Mouse (Mus musculus): ENCODE results near the gene Picalm. TPM values are rescaled to one million over a fixed set of nuclear protein-coding genes. Genes with fewer than 3 reads are reported as not detected.

The Picalm gene
- polyA plus RNA-seq, 2 experiments = 53.6 to 155 TPM

GRCm38 (mm10) chr7:90243643-90244042 lies 113.6 kb downstream of the Picalm start:
- no peaks in the 10 kb centered on the region for H3K9me3 ChIP-seq (ENCODE audit: control insufficient read depth, low read length)
- H3K9ac ChIP-seq (ENCODE audit: low read depth, low read length, severe bottlenecking) = no peak overlapping the region
- H3K4me1 ChIP-seq (ENCODE audit: control insufficient read depth, insufficient read depth, low read length) = no peaks in the 10 kb centered on the region
- H3K27me3 ChIP-seq (ENCODE audit: control insufficient read depth, insufficient read depth, low read length) = no peaks in the 10 kb centered on the region
- H3K4me2 ChIP-seq (replicated peaks; ENCODE audit: low read depth, low read length, severe bottlenecking) = no peak overlapping the region
- WGBS = 84% methylated on average over 5 of the region's 5 CpGs
- no peak overlapping the region for H3K27ac ChIP-seq (replicated peaks; ENCODE audit: low read depth, low read length)
- DNase-seq (ENCODE audit: low spot score) (no peak), ATAC-seq (ENCODE audit: low FRiP score, low read depth) (no peak)
- no peak overlapping the region for H3K4me3 ChIP-seq (replicated peaks; ENCODE audit: low read length)
- no peaks in the 10 kb centered on the region for H3K36me3 ChIP-seq (ENCODE audit: control insufficient read depth, insufficient read depth, low read length)
- no peak for TF ChIP-seq POLR2A (IDR thresholded peaks at IDR 0.05; ENCODE audit: borderline replicate concordance, extremely low read depth, insufficient read depth, insufficient read length)

DNA sequence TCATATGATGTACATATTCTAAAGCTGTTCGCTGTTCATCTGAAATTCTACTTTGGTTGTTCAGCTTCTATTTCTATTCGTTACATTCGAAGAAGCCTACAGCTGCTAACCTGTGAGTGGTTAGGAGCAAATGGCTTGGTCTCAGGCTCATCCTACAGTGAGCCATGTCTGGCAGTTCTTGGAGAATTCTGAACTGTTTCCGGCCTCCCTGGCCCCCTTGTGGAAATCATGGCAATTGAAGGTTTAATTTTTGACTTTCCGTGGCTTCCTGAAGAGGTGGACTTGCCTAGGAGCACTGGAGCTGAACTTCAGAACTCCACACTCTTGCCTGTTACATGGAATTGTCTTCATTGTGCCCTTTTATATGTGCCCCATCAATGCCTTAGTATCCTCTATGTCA lies 122.9 kb downstream of the Picalm start:
- Histone ChIP-seq H3K9ac (ENCODE audit: low read depth, low read length, severe bottlenecking) (no peak overlapping the region), H3K4me2 (replicated peaks; ENCODE audit: low read depth, low read length, severe bottlenecking) (no peak overlapping the region), H3K9me3 (ENCODE audit: control insufficient read depth, low read length) (no peaks in the 10 kb centered on the region), H3K4me1 (ENCODE audit: control insufficient read depth, insufficient read depth, low read length) (no peaks in the 10 kb centered on the region), H3K27me3 (ENCODE audit: control insufficient read depth, insufficient read depth, low read length) (no peaks in the 10 kb centered on the region), H3K4me3 (replicated peaks; ENCODE audit: low read length) (no peak overlapping the region), H3K36me3 (ENCODE audit: control insufficient read depth, insufficient read depth, low read length) (no peaks in the 10 kb centered on the region), H3K27ac (replicated peaks; ENCODE audit: low read depth, low read length) (no peak overlapping the region)
- 71% methylated on average over 5 of the region's 5 CpGs for WGBS
- no peak for TF ChIP-seq POLR2A (IDR thresholded peaks at IDR 0.05; ENCODE audit: borderline replicate concordance, extremely low read depth, insufficient read depth, insufficient read length)
- ATAC-seq (ENCODE audit: low FRiP score, low read depth) (no peak), DNase-seq (ENCODE audit: low spot score) (no peak)

DNA sequence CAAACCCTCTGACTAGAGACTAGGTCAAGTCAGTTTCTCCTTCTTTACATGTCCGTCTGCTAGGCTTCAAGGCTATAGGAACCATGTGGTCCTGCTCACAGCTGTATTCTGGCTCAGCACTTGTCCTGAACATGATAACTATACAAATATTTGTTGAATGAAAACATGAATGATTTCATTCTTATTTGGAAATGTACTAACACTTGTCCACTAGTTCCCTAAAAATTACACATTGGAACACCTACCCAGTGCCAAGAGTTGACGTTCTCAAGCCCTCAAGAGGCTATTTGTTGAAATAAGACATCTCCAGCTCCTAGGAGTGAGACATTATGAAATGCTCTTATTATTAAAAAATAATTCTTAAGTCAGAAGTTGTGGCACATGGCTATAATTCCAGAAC lies 128.7 kb downstream of the Picalm start:
- H3K4me1 ChIP-seq (ENCODE audit: control insufficient read depth, insufficient read depth, low read length) = no peaks in the 10 kb centered on the region
- no peaks in the 10 kb centered on the region for H3K9me3 ChIP-seq (ENCODE audit: control insufficient read depth, low read length)
- no peak for TF ChIP-seq POLR2A (IDR thresholded peaks at IDR 0.05; ENCODE audit: borderline replicate concordance, extremely low read depth, insufficient read depth, insufficient read length)
- WGBS = 86% methylated on average over 2 of the region's 2 CpGs
- no peaks in the 10 kb centered on the region for H3K27me3 ChIP-seq (ENCODE audit: control insufficient read depth, insufficient read depth, low read length)
- H3K4me2 ChIP-seq (replicated peaks; ENCODE audit: low read depth, low read length, severe bottlenecking) = no peak overlapping the region
- no peak overlapping the region for H3K9ac ChIP-seq (ENCODE audit: low read depth, low read length, severe bottlenecking)
- no peak overlapping the region for H3K4me3 ChIP-seq (replicated peaks; ENCODE audit: low read length)
- no peak for ATAC-seq (ENCODE audit: low FRiP score, low read depth)
- DNase-seq (ENCODE audit: low spot score) = no peak
- H3K27ac ChIP-seq (replicated peaks; ENCODE audit: low read depth, low read length) = no peak overlapping the region
- no peaks in the 10 kb centered on the region for H3K36me3 ChIP-seq (ENCODE audit: control insufficient read depth, insufficient read depth, low read length)

DNA sequence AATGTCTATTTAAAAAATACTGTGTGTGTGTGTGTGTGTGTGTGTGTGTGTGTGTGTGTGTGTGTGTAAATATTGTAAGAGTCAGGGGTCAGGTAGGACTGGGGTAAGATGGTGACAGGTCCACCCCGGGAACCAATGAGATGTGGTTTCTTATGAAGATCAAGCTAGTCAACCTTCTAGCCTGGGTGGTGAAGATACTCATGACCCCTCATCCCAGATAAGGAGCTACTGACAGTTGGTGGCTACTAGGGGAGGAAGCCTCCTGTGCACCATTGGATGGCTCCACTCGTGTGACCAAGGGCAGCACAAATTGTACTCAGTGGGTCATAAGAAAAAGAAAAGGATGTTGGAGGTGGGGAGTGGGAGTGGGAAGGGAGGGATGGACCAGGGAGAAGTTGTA lies 129.9 kb downstream of the Picalm start:
- H3K36me3 ChIP-seq (ENCODE audit: control insufficient read depth, insufficient read depth, low read length) = no peaks in the 10 kb centered on the region
- H3K27ac ChIP-seq (replicated peaks; ENCODE audit: low read depth, low read length) = no peak overlapping the region
- ATAC-seq (ENCODE audit: low FRiP score, low read depth) (no peak), DNase-seq (ENCODE audit: low spot score) (no peak)
- H3K9me3 ChIP-seq (ENCODE audit: control insufficient read depth, low read length) = no peaks in the 10 kb centered on the region
- 83% methylated on average over 2 of the region's 2 CpGs for WGBS
- no peak for TF ChIP-seq POLR2A (IDR thresholded peaks at IDR 0.05; ENCODE audit: borderline replicate concordance, extremely low read depth, insufficient read depth, insufficient read length)
- H3K4me3 ChIP-seq (replicated peaks; ENCODE audit: low read length) = no peak overlapping the region
- H3K4me2 ChIP-seq (replicated peaks; ENCODE audit: low read depth, low read length, severe bottlenecking) = no peak overlapping the region
- no peaks in the 10 kb centered on the region for H3K27me3 ChIP-seq (ENCODE audit: control insufficient read depth, insufficient read depth, low read length)
- H3K4me1 ChIP-seq (ENCODE audit: control insufficient read depth, insufficient read depth, low read length) = no peaks in the 10 kb centered on the region
- H3K9ac ChIP-seq (ENCODE audit: low read depth, low read length, severe bottlenecking) = no peak overlapping the region

DNA sequence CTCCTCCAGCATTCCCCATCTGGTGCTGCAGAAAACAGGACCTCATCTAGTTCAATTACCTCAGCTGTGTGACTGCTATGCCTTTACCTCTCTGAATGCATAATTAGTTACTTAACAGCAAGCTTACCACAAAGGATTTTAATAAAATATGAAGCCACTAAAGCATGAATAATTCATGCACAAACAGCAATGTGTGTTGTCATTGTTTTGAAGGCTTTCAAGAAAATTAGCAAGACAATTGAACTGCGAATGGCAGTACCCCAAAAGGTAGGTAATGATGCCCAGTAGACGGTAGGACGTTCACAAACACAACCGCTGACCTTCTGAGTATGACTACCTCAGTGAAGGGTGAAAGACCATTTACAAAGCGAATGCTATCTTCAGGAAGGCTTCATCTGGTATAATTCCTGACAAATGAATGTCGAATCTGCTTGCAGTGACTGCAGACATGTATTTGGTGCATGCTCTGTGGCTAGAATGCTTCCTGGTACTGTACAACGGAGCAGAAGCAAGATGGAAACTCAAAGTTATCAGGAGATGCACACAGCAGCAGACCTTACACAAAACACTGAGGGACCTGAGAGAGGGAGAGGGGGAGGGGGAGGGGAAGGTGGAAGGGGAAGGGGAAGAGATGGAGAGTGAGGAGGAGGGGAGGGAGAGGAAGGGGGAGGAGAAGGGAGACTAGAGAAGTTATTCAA lies 132.0 kb downstream of the Picalm start:
- H3K36me3 ChIP-seq (ENCODE audit: control insufficient read depth, insufficient read depth, low read length) = no peaks in the 10 kb centered on the region
- H3K4me1 ChIP-seq (ENCODE audit: control insufficient read depth, insufficient read depth, low read length) = no peaks in the 10 kb centered on the region
- no peak overlapping the region for H3K4me3 ChIP-seq (replicated peaks; ENCODE audit: low read length)
- no peaks in the 10 kb centered on the region for H3K27me3 ChIP-seq (ENCODE audit: control insufficient read depth, insufficient read depth, low read length)
- 41% methylated on average over 7 of the region's 7 CpGs for WGBS
- ATAC-seq (ENCODE audit: low FRiP score, low read depth) = no peak
- DNase-seq (ENCODE audit: low spot score) = no peak
- TF ChIP-seq POLR2A (IDR thresholded peaks at IDR 0.05; ENCODE audit: borderline replicate concordance, extremely low read depth, insufficient read depth, insufficient read length) = no peak
- no peak overlapping the region for H3K27ac ChIP-seq (replicated peaks; ENCODE audit: low read depth, low read length)
- no peak overlapping the region for H3K9ac ChIP-seq (ENCODE audit: low read depth, low read length, severe bottlenecking)
- no peak overlapping the region for H3K4me2 ChIP-seq (replicated peaks; ENCODE audit: low read depth, low read length, severe bottlenecking)
- H3K9me3 ChIP-seq (ENCODE audit: control insufficient read depth, low read length) = no peaks in the 10 kb centered on the region

Other genes starting within 250 kb of the Picalm start
- gene Ccdc81, start 226.6 kb upstream of the Picalm start, polyA plus RNA-seq (2012; rRNA removed) = 0.16 and 0.19 TPM in 2 replicates
- not detected in 2 replicates for gene Ccdc81, start 226.6 kb upstream of the Picalm start, polyA plus RNA-seq (2014; fragmentation: Nextera tagmentation; extraction: Ambion mirVana)
- 69.6 and 71.4 TPM in 2 replicates for gene Hikeshi, start 189.0 kb upstream of the Picalm start, polyA plus RNA-seq (2012; rRNA removed)
- gene Hikeshi, start 189.0 kb upstream of the Picalm start, polyA plus RNA-seq (2014; fragmentation: Nextera tagmentation; extraction: Ambion mirVana) = 124 and 126 TPM in 2 replicates
- 58.8 and 99.5 TPM in 2 replicates for gene Eed, start 149.2 kb upstream of the Picalm start, polyA plus RNA-seq (2012; rRNA removed)
- 62.8 and 73.0 TPM in 2 replicates for gene Eed, start 149.2 kb upstream of the Picalm start, polyA plus RNA-seq (2014; fragmentation: Nextera tagmentation; extraction: Ambion mirVana)
- 0.14 TPM in 1 of 2 replicates, not detected in the other for gene Ccdc83, start 135.6 kb downstream of the Picalm start, polyA plus RNA-seq (2012; rRNA removed)
- gene Ccdc83, start 135.6 kb downstream of the Picalm start, polyA plus RNA-seq (2014; fragmentation: Nextera tagmentation; extraction: Ambion mirVana) = not detected in 2 replicates
- gene Sytl2, start 172.0 kb downstream of the Picalm start, polyA plus RNA-seq (2012; rRNA removed) = 21.6 and 25.7 TPM in 2 replicates
- 18.0 and 21.9 TPM in 2 replicates for gene Sytl2, start 172.0 kb downstream of the Picalm start, polyA plus RNA-seq (2014; fragmentation: Nextera tagmentation; extraction: Ambion mirVana)